Mouse (Mus musculus) forebrain, embryonic 16.5 days (tissue): Measurements from ENCODE around the gene Olfr1392. TPM values are rescaled to one million over a fixed set of nuclear protein-coding genes. Genes with fewer than 3 reads are reported as not detected.
"Not testable (repeated sequence)": the region's sequence is repeated elsewhere in the genome, so short reads cannot be mapped to it uniquely, and the experiment has no call there.

Experiments used
- ATAC-seq: fragments of 200-750 bp; cut with Nextera tagmentation; 2 replicates; pipeline ENCODE4 v1.8.0; 2017; ENCODE audit warnings: mild to moderate bottlenecking, moderate library complexity
- H3K27ac ChIP-seq: fragments of 300-500 bp; sonication (generic); 2 replicates; pipeline ENCODE4 v1.5.1; 2014; ENCODE audit warnings: low read length, control low read depth
- H3K27me3 ChIP-seq: fragments of 300-500 bp; sonication (generic); replicated peaks from 2 replicates; pipeline ENCODE4 v1.6.1; 2014; ENCODE audit warnings: low read length; ENCODE audit not compliant: control insufficient read depth, insufficient read depth
- H3K36me3 ChIP-seq: fragments of 300-500 bp; sonication (generic); 2 replicates; pipeline ENCODE4 v1.6.1; 2014; ENCODE audit not compliant: control insufficient read depth, insufficient read depth
- H3K4me1 ChIP-seq: fragments of 300-500 bp; sonication (generic); replicated peaks from 2 replicates; pipeline ENCODE4 v1.6.1; 2014; ENCODE audit warnings: low read length; ENCODE audit not compliant: control insufficient read depth, insufficient read depth
- H3K4me2 ChIP-seq: fragments of 300-500 bp; sonication (generic); 2 replicates; pipeline ENCODE4 v1.6.1; 2014; ENCODE audit warnings: mild to moderate bottlenecking, low read length, control low read depth
- H3K4me3 ChIP-seq: fragments of 300-500 bp; sonication (generic); replicated peaks from 2 replicates; pipeline ENCODE4 v1.5.1; 2014; ENCODE audit warnings: mild to moderate bottlenecking, low read length, control low read depth
- H3K9ac ChIP-seq: fragments of 300-500 bp; sonication (generic); replicated peaks from 2 replicates; pipeline ENCODE4 v1.6.1; 2014; ENCODE audit warnings: low read depth, low read length, control low read depth
- H3K9me3 ChIP-seq: fragments of 300-500 bp; sonication (generic); 2 replicates; pipeline ENCODE4 v1.6.1; 2016; ENCODE audit warnings: low read length; ENCODE audit not compliant: control insufficient read depth
- WGBS: fragments of 180-500 bp; shearing (Covaris S2); extraction: QIAGEN DNeasy Blood & Tissue Kit; methylation state at CpG from one replicate; pipeline ENCODE4 v1.1.7; 2014; 5-methylcytosine and 5-hydroxymethylcytosine counted together
- polyA plus RNA-seq: library from polyadenylated mRNA; unstranded; fragments of >200 nt; fragmentation: Nextera tagmentation; extraction: Ambion mirVana; gene quantifications from 2 replicates; pipeline ENCODE4 v1.2.1, GENCODE M21; 2015

The Olfr1392 gene
- polyA plus RNA-seq, 1 experiment from 2014 or later, result not detected

DNA sequence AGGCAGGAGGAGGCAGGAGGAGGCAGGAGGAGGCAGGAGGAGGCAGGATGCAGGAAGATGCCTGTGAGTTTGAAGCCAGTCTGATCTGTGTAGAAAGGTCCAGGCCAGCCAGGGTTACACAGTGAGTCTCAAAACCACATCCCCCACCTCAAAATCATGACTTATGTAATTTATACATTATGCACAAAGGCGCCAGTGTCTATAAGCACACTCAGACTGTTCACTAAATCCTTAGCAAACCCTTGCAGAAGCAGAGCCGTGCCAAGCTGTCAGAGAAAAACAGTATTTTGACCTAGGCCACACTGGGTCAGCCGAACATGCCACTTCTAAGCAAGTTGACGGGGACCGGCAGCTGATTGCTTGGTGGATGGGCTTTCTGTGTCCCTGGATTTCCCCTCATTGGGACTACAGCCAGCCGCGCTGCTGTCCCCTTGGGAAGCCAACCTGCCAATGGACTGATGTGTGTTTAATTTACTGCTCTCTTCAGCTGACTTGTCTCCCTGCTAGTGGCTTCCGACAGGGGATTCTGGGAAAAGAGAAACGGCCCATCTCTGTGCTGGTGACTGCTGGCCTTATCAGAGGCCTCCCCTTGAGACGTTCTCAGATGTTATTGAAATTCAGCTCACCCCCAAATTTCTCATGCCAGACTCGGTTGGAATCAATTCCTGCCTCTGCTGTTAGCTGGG lies 11.1 kb upstream of the Olfr1392 start:
- no peaks in the 10 kb centered on the region for H3K27me3 ChIP-seq
- no peaks in the 10 kb centered on the region for H3K36me3 ChIP-seq
- ATAC-seq, result no peak
- H3K4me1 ChIP-seq, result no peaks in the 10 kb centered on the region
- no peak overlapping the region for H3K9ac ChIP-seq
- 68% methylated on average over 11 of the region's 11 CpGs for WGBS
- H3K27ac ChIP-seq, result no peak overlapping the region
- no peak overlapping the region for H3K4me2 ChIP-seq
- no peaks in the 10 kb centered on the region for H3K9me3 ChIP-seq
- no peak overlapping the region for H3K4me3 ChIP-seq

DNA sequence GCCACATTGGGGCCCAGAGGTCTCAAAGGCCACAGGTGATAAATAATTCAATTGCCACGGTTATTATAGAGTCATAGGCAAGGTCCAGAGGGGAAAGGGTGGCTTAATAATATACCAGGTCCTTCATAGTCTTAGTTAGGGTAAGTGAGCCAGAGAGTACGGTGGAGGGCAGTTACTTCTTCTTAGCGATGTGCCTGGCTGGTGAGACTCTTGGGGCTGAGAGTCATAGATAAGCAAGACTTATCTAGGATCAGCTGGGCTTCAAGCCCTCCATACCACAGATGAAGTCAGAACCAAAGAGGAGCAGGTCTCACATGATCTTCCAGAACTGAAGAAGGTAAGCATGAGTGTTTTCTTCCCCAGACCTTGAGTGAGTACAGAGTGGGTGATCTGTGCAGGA lies 6.9 kb upstream of the Olfr1392 start, which contains the start of gene Olfr1393:
Gene Olfr1393, plus strand, starts transcription at position 83 of the 400 bp plus-strand sequence.
- H3K27me3 ChIP-seq, result no peaks in the 10 kb centered on the region
- H3K4me1 ChIP-seq, result no peaks in the 10 kb centered on the region
- ATAC-seq, result no peak
- H3K4me3 ChIP-seq, result no peak within 1 kb of the TSS
- H3K4me2 ChIP-seq, result no peak within 1 kb of the TSS
- 94% methylated on average over 3 of the region's 3 CpGs for WGBS
- no peak within 1 kb of the TSS for H3K27ac ChIP-seq
- no peaks in the 10 kb centered on the region for H3K9me3 ChIP-seq
- H3K36me3 ChIP-seq, result no peaks in the 10 kb centered on the region
- H3K9ac ChIP-seq, result no peak within 1 kb of the TSS

DNA sequence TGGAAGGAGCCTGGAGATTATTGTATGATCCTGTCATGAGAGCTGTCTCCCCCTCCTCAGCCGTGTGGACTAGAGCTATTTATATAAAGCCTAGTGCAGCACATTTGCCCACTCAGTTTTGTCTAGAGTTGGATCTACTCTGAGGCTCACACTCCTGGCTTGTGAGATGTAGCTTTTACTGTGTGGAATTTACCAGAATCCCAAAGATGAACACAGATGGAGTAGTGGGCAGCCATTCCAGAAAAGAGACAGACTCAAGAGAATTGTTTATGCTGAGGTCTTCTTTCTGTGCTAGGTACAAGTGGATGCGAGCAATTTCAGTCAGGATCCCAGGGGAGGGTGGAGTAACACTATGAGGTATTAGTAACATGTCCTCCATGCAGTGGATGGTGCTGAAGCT lies 2.2 kb downstream of the Olfr1392 start:
- Histone ChIP-seq H3K27me3 (no peaks in the 10 kb centered on the region), H3K9me3 (no peaks in the 10 kb centered on the region), H3K4me1 (no peaks in the 10 kb centered on the region), H3K36me3 (no peaks in the 10 kb centered on the region), H3K9ac (no peak overlapping the region), H3K27ac (no peak overlapping the region), H3K4me3 (no peak overlapping the region), H3K4me2 (no peak overlapping the region)
- ATAC-seq, result no peak
- WGBS, result 86% methylated on average over 2 of the region's 2 CpGs

DNA sequence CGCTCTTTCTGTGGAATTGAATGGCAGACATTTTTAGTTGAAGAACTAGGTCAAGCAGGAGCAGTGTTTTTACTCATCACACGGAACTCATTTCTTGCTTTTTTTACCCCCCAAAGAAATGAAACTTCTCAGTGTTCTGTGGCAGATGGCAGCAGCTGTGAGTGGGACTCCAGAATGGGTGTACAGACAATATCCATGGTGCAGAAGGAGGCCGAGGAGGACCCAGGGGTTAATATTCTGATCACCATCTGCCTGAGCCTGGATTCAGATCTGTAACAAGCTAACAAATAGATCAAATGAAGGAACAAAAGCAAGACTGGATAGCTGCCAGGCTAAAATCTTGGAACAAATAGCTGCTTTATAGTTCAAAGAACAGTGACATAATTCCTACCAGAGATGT lies 7.7 kb downstream of the Olfr1392 start:
- H3K27ac ChIP-seq, result no peak overlapping the region
- H3K4me3 ChIP-seq, result no peak overlapping the region
- no peak overlapping the region for H3K9ac ChIP-seq
- WGBS, result 35% methylated on average over 3 of the region's 3 CpGs
- H3K4me1 ChIP-seq, result no peaks in the 10 kb centered on the region
- H3K9me3 ChIP-seq, result no peaks in the 10 kb centered on the region
- no peaks in the 10 kb centered on the region for H3K36me3 ChIP-seq
- H3K27me3 ChIP-seq, result no peaks in the 10 kb centered on the region
- H3K4me2 ChIP-seq, result no peak overlapping the region
- ATAC-seq, result no peak

DNA sequence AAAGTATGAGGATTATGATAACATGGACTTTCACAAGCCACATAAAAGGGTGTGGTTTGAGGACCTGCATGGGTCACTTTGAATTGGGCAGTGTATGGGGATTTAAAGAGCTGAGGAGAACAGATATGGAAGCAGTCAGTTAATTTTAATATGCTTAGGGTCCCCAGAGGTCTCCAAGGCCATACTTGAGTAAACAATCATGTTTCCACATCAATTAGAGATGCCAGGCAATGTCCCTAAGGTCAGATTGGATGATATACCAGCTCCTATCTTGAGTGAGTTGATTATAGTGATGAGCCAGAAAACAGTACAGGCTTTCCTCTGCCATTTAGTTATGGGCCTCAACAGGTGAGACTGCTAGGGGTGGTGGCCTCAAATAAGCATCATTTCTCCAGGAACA lies 19.4 kb downstream of the Olfr1392 start, which contains the start of gene Olfr10:
Gene Olfr10, plus strand, starts transcription at position 301 of the 400 bp plus-strand sequence.
- H3K4me2 ChIP-seq, result no peak within 1 kb of the TSS
- no peaks in the 10 kb centered on the region for H3K9me3 ChIP-seq

DNA sequence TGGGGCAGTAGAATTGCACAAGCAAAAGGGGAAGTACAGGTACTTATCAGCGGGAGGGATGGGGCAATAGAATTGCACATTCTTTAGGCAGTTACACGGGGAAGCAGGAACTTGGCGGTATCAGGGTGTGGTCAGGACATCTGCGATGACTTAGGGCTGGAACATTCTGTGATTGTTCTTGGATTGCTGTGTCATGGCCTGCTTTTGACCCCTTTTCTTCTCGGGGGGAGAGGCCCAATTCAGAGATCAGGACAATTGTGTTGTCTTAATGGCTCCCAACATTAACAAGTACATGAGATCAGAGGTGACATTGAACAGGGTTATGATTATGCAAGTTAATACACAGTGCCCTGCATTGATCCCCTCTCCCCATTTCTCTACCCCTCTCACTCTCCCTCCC lies 23.5 kb downstream of the Olfr1392 start:
- H3K9me3 ChIP-seq, H3K9ac ChIP-seq, ATAC-seq, H3K4me3 ChIP-seq, H3K4me2 ChIP-seq, H3K36me3 ChIP-seq, H3K27me3 ChIP-seq, H3K4me1 ChIP-seq, H3K27ac ChIP-seq: not testable (repeated sequence)
- 78% methylated on average over 5 of the region's 5 CpGs for WGBS

More for the DNA sequence above, 19.4 kb downstream of the Olfr1392 start, which contains the start of gene Olfr10:
- Histone ChIP-seq H3K27ac (no peak within 1 kb of the TSS), H3K4me1 (no peaks in the 10 kb centered on the region), H3K4me3 (no peak within 1 kb of the TSS), H3K36me3 (no peaks in the 10 kb centered on the region), H3K9ac (no peak within 1 kb of the TSS), H3K27me3 (no peaks in the 10 kb centered on the region)
- no peak for ATAC-seq

DNA sequence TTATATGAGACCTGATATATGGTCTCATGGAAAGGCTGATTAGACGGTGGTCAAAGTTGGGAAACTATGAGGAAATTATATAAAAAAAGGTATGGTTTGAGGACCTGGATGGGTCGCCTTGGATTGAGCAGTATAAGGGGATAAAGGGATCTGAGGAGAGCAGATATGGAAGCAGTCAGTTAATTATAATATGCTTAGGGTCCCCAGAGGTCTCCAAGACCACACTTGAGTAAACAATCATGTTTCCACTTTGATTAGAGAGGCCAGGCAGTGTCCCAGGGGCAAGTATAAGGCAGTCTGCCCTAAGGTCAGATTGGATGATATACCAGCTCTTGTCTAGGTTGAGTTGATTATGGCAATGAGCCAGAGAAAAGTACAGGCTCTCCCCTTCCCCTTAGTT lies 37.4 kb downstream of the Olfr1392 start, which contains the start of gene Olfr1391:
Gene Olfr1391, plus strand, starts transcription at position 301 of the 400 bp plus-strand sequence.
- no peak within 1 kb of the TSS for H3K4me2 ChIP-seq
- H3K27me3 ChIP-seq, result no peaks in the 10 kb centered on the region
- no peaks in the 10 kb centered on the region for H3K36me3 ChIP-seq
- no peaks in the 10 kb centered on the region for H3K9me3 ChIP-seq
- H3K9ac ChIP-seq, result no peak within 1 kb of the TSS
- no peak within 1 kb of the TSS for H3K4me3 ChIP-seq
- WGBS, result 82% methylated on average over 2 of the region's 2 CpGs
- ATAC-seq, result no peak
- H3K4me1 ChIP-seq, result no peaks in the 10 kb centered on the region
- H3K27ac ChIP-seq, result no peak within 1 kb of the TSS

DNA sequence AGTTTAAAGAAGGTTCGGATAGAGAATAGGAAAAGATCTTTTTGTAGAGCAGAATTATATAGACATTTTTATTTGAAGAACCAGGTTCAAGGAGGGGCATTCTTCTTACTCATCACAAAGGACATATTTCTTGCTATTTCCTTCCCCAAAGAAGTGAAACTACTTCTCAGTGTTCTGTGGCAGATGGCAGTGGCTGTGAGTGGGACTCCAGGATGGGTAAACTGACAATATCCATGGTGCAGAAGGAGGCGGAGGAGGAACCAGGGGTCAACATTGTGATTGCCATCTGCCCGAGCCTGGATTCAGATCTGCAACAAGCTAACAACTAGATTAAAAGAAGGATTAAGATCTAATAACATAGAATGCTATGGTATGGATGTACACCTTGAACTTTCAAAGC lies 41.6 kb downstream of the Olfr1392 start:
- no peaks in the 10 kb centered on the region for H3K36me3 ChIP-seq
- no peaks in the 10 kb centered on the region for H3K9me3 ChIP-seq
- H3K27ac ChIP-seq, result no peak overlapping the region
- no peak overlapping the region for H3K4me3 ChIP-seq
- no peak overlapping the region for H3K4me2 ChIP-seq
- no peaks in the 10 kb centered on the region for H3K4me1 ChIP-seq
- H3K27me3 ChIP-seq, result no peaks in the 10 kb centered on the region
- ATAC-seq, result no peak
- H3K9ac ChIP-seq, result no peak overlapping the region
- WGBS, result 90% methylated on average over 3 of the region's 3 CpGs

DNA sequence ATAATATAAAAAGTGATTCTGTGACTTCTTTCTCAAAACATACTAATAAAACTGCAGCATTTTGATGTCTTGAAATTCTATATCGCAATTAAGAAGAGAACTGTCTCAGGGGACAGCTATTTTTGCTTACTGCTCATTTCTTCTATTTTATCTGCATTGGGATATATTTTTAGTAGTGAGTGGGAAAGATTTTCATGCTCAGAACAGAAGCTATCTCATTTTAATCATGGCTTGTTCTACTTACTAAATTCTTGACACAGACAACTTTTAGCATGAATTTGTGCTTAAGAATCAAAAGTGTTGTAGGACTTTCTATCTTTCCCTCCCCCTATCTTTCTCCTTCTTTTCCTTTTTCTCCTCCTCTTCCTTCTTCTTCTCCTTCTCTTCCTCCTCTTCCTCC lies 44.6 kb downstream of the Olfr1392 start:
- no peaks in the 10 kb centered on the region for H3K27me3 ChIP-seq
- no peak overlapping the region for H3K4me3 ChIP-seq
- H3K9ac ChIP-seq, result no peak overlapping the region
- H3K36me3 ChIP-seq, result no peaks in the 10 kb centered on the region
- no peak for ATAC-seq
- 70% methylated on average over 1 of the region's 1 CpGs for WGBS
- no peak overlapping the region for H3K4me2 ChIP-seq
- no peaks in the 10 kb centered on the region for H3K4me1 ChIP-seq
- H3K27ac ChIP-seq, result no peak overlapping the region
- no peaks in the 10 kb centered on the region for H3K9me3 ChIP-seq

DNA sequence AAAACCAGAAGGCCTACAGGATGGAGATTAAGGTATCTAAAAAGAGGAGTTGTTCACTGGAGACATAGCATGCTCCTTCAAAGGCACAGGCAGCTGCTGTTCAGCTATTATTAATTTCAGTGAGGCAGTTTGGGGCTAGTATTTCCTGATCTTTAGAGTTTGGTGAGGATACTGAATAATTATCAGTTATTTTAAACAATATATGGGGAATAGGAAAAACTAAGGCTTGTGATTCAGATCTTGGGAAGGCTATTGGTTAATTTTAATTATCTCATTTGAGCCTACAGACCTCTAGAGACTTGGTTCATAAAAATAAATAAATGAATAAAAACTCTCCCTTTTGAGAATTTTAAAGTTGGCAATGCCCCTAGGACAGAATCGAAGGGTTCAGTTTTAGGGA lies 49.8 kb downstream of the Olfr1392 start, which contains the start of gene Olfr1390:
Gene Olfr1390, plus strand, starts transcription at position 301 of the 400 bp plus-strand sequence.
- H3K4me2 ChIP-seq, result no peak within 1 kb of the TSS
- WGBS, result 90% methylated on average over 1 of the region's 1 CpGs
- no peak within 1 kb of the TSS for H3K9ac ChIP-seq

More for the DNA sequence above, 49.8 kb downstream of the Olfr1392 start, which contains the start of gene Olfr1390:
- Histone ChIP-seq H3K36me3 (no peaks in the 10 kb centered on the region), H3K27me3 (no peaks in the 10 kb centered on the region), H3K4me1 (no peaks in the 10 kb centered on the region), H3K9me3 (no peaks in the 10 kb centered on the region), H3K27ac (no peak within 1 kb of the TSS), H3K4me3 (no peak within 1 kb of the TSS)
- no peak for ATAC-seq
